Mouse (Mus musculus) adrenal gland, postnatal 25 days (tissue): ENCODE data around the gene Olfr825. TPM values are rescaled to one million over a fixed set of nuclear protein-coding genes. Genes with fewer than 3 reads are reported as not detected.
"Not testable (repeated sequence)": the region's sequence is repeated elsewhere in the genome, so short reads cannot be mapped to it uniquely, and the experiment has no call there.

Experiments
- DNase-seq: peaks from one replicate; pipeline ENCODE4 v3.0.0; 2021; ENCODE audit warnings: mixed read lengths
- long read RNA-seq: library from polyadenylated mRNA; stranded (forward); transcript quantifications from one replicate; pipeline ENCODE4 v2.0.0, GENCODE M21; 2021
- total RNA-seq: library from RNA; stranded (reverse); gene quantifications from 2 replicates; pipeline ENCODE4 v1.2.3, GENCODE M21; 2021

Gene Olfr825
- not detected in 2 replicates for total RNA-seq
- long read RNA-seq: 0 reads

- DNase-seq: no peak
Measured at GRCm38 (mm10) chr10:130166666-130167065, at the start of gene Olfr825. TSS of gene Olfr825 (minus strand) at chr10:130166766.

DNA sequence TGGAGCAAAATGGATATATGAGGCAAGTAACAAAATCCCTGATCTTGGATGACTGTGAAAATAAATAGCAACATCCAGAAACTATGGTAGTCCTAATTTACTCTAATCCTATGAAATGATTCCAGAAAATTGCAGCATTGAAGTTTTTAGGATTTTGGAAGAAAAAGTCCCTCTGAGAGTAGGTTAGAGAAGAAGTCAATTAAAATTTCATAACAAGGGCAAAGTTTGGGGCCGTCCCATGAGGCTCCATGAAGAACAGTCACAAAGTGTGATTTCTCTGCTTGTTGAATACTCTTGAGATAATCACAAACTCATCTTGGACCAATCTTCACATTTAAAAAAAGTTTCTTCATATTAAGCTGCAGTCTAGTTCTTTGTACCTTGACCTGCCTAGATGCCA lies 47.7 kb upstream of the Olfr825 start, which contains the start of gene Olfr827:
Gene Olfr827 (minus strand): TSS at position 101 of the 400 bp plus-strand sequence.
- DNase-seq: no peak

DNA sequence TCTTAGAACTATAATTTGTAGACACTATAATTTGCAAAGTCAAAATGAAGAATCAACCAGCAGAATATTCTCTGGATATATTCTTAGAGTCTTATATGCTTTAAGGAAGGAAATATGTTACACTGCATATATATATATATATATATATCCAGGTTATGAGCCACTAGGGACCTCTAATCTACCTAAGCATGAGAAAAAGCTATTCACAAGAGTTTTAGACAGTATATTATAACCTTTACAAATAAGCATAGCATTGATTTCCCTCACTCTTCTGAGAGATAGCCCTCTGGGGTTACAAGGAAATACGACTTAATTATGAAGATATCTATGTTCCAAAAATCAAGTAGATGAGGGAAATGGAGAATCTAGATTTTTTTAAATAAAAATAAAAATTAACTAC lies 17.5 kb upstream of the Olfr825 start, which contains the start of gene Olfr826:
Gene Olfr826 (minus strand): TSS at position 101 of the 400 bp plus-strand sequence.
- no peak for DNase-seq

DNA sequence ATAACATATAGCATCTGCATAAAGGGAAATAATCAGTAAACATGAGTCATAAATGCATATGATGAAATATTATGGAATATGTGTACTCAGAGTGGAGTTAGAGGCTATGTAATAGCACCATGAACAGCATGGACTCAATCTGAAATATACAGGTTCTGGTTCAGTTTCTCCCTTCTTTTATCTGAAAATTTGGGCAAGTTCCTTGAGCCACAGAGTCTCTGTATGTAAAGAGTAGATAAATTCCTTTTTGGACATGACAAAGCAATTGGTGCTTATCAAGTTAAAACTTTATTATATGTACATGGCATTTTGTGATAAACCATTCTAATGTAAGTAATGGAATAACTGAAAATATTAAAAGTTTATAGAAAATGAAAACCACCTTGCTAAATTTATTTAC lies 1.4 kb downstream of the Olfr825 start:
- no peak for DNase-seq

GRCm38 (mm10) chr10:130144121-130144520 lies 22.4 kb downstream of the Olfr825 start:
- DNase-seq: no peak

- peak; percentile 21 for DNase-seq
Measured at GRCm38 (mm10) chr10:130142481-130142880, 24.1 kb downstream of the Olfr825 start.

DNA sequence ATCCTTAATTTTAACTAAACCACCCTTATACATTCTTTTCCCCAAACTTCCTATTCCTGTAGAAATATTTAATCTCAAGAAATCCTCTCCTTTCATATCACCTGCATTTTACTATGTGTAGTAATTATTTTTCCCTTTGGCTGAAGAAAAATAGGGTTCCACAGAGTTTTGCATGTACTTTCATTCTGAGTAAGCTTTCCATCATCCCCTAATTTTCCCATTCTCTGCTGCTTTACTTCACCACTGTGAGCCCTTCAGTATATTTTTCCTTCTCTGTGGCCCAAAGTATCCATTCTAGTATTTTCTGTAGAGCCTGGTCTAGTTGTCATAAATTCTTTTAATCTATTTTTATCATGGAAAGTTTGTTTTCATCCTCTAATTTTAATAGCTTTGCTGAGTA lies 31.8 kb downstream of the Olfr825 start:
- DNase-seq: no peak

DNA sequence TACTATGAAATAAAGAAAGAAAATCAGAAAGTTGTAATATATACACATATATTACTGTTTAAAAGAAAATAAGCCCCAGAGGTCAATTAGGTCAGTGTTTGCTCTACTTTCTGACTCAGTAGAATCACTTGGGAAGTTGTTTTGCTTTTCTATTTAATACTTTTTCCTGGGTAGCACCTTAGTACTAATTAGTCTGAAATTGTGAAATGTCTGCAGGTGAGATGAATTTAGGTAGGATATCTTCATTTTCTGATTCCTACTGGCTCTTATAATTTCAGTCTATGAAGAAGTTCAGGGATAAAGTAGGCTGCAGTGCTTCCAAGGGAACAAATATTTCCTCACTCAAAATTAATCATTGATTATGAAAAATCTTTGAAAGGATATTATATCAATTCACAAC lies 36.7 kb downstream of the Olfr825 start, which contains the start of gene Olfr824:
Gene Olfr824 (minus strand): TSS at position 101 of the 400 bp plus-strand sequence.
- DNase-seq: not testable (repeated sequence)

DNA sequence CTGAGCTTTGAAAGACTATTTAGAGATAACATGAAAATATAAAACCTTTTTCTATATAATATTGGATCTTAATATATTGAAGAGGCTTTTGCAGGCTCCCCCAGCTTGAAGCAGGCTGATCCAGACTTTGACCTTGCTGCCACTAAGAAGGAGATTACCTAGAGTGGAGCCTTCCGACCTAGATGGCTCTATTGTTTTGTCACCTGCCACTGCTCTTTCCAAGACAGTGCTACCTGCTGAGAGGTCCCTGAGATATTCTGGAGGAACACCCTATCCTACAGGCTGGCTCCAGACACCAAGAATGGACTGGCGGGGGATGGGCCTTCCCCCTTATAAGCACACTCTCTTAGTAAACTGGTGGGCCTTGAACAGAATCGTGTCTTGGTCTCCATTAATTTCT lies 50.5 kb downstream of the Olfr825 start:
- not testable (repeated sequence) for DNase-seq

GRCm38 (mm10) chr10:130115283-130115682 lies 51.3 kb downstream of the Olfr825 start, which contains the start of gene Olfr823:
TSS of gene Olfr823 (minus strand) at chr10:130115383.
- not testable (repeated sequence) for DNase-seq

Other genes starting within 250 kb of the Olfr825 start
- not detected in 2 replicates for gene Olfr818, start 217.7 kb downstream of the Olfr825 start, total RNA-seq
- gene Olfr819, start 199.5 kb downstream of the Olfr825 start, total RNA-seq: not detected in 2 replicates
- not detected in 2 replicates for gene Olfr247, start 190.6 kb downstream of the Olfr825 start, total RNA-seq
- gene Gm10310, start 181.7 kb downstream of the Olfr825 start, total RNA-seq: not detected in 2 replicates
- not detected in 2 replicates for gene Olfr820, start 154.1 kb downstream of the Olfr825 start, total RNA-seq
- gene Olfr821, start 136.4 kb downstream of the Olfr825 start, total RNA-seq: not detected in 2 replicates
- not detected in 2 replicates for gene Olfr822, start 95.6 kb downstream of the Olfr825 start, total RNA-seq
- gene Olfr823, start 51.4 kb downstream of the Olfr825 start, total RNA-seq: not detected in 2 replicates
- not detected in 2 replicates for gene Olfr824, start 36.8 kb downstream of the Olfr825 start, total RNA-seq
- not detected in 2 replicates for gene Olfr826, start 17.4 kb upstream of the Olfr825 start, total RNA-seq
- gene Olfr827, start 47.6 kb upstream of the Olfr825 start, total RNA-seq: not detected in 2 replicates
- gene Neurod4, start 113.5 kb upstream of the Olfr825 start, total RNA-seq: 0.36 TPM in 1 of 2 replicates, not detected in the other
- 0.46 TPM in 1 of 2 replicates, not detected in the other for gene Tespa1, start 156.1 kb upstream of the Olfr825 start, total RNA-seq
- not detected in 2 replicates for gene Vmn2r84, start 227.6 kb upstream of the Olfr825 start, total RNA-seq